Mouse (Mus musculus) gastrocnemius, postnatal 4 days (tissue): ENCODE results near the gene Mypn. TPM values are rescaled to one million over a fixed set of nuclear protein-coding genes. Genes with fewer than 3 reads are reported as not detected.

Experiments
- DNase-seq, 2 experiments: peaks; one replicate each; pipeline ENCODE4 v3.0.0; 2021 to 2022; ENCODE audit warnings: low spot score in 2 of 2, mixed read lengths in 2 of 2
- total RNA-seq, 2 experiments: library from RNA; stranded (reverse); gene quantifications; 2 replicates each; pipeline ENCODE4 v1.2.3; 2021

Gene Mypn
- total RNA-seq, 2 experiments from 2014 or later, result 208 to 218 TPM

DNA sequence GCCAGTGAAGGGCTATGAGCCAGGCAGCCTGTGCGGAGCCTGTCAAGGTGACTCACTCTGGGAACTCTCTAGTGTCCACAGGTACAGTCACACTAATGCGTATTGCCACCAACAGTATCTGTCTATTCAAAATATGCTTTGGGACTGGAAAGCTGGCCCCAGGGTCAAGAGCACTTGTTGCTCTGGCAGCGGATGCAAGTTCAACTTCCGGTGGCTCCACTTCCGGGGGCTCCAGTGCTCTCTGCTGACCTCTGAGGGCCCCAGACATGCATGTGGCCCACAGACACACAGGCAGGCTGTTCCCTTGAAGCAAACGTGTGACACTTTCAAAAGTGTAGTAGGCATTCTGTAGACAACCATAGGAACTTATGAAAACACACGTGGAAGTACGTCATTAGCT lies 2.2 kb downstream of the Mypn start:
- DNase-seq, result no peak

DNA sequence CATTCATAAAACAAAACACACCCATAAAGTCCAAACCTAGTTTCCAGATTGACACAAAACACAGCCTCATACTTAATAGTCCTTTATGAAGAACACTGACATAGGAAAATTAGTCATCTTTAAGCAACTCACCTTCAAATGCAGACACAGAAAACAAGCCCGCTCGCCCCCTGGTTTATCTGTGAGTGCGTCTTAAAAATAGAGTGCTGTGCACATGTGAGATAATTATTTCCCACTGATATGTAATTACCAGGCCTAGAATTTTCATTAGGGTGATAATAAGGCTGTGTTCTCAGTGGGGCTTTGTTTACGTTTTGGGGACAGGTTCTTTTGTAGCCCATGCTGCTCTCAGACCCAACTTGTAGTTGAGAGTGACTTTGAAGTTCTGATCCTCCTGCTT lies 4.7 kb downstream of the Mypn start:
- DNase-seq, result no peak

DNA sequence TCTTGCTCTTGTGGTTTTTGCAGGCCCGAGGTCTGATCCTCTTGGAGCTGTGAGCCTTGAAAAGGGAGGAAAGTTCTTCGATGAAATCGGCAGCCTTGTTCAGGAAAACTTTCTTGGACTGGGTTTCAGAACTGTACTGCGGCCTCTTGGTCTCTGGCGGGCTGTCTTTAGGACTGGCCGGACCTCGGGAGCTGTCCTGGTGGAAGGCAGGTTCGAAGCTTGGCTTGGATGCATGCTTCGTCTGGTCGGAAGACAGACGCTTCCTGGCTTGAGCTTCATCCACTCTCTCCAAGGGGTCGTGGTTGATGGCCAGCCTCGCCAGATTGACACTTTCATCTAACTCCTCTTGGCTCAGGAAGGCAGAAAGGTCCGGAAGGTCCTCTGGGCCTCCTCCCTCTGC lies 11.0 kb downstream of the Mypn start:
- DNase-seq, result no peak

GRCm38 (mm10) chr10:63192276-63192675 lies 11.5 kb downstream of the Mypn start:
- no peak for DNase-seq

DNA sequence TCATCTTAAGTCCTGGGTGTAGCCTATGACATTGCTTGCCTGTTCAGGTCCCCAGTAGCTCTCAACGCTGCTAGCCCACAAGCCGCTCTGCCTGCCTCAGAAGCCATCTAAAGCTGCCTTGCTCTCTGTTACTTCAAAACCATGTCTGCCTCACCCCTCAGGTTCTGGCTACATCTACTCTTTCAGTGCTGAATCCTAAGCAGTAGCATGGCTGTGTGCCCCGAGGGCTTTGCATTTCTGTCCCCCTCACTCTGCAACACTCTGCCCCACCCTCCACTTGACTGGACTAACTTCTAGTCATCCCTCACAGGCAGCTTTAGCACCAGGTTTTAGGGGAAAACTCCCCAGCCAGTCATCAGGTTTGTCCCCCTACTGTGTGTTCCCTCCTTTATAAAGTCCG lies 19.3 kb downstream of the Mypn start:
- DNase-seq, result no peak

DNA sequence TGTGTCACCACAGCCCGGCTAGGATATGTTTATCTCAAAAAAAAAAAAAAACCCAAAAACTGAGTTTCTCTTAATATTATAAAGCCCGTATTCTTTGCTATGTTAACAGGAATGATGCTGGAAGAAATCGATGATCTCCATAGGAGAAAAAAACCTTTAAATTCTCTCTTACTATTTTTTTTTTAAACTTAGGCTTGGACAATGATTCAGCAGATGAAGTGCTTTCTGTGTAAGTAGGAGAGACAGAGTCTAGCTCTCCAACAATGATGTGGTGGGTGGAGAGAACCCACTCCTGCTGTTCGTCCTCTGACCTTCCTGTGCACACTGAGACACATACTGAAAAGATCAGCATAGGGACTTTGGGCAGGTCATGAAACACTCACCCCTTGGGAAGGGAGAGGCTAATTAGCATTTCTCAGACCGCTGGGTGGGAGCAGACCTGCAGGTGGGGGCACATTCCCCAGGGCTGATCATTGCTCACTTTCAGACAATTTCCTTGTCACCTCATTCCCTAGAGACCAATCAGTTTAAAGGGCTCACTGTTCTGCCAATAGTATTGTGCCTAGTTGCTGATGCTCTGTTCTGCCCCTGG lies 21.5 kb downstream of the Mypn start:
- DNase-seq, result no peak

DNA sequence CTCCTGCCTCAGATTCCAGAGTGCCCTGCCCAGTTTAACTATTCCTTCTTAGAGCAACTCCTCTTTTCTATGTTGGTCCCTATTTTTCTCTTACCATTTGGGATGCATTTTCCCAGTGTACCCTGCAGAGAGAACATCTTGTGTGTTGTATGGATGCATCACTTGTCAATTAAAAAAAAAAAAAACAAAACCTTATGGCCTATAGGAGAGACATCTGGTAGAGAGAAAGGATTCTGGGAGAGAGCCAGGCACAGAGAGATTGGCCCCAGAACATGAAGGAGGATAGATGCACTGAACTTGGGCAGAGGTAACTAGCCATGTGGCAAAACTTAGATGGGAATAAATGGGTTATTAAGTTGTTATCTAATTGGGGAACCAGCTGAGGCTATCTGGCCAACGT lies 22.6 kb downstream of the Mypn start:
- DNase-seq, result no peak

DNA sequence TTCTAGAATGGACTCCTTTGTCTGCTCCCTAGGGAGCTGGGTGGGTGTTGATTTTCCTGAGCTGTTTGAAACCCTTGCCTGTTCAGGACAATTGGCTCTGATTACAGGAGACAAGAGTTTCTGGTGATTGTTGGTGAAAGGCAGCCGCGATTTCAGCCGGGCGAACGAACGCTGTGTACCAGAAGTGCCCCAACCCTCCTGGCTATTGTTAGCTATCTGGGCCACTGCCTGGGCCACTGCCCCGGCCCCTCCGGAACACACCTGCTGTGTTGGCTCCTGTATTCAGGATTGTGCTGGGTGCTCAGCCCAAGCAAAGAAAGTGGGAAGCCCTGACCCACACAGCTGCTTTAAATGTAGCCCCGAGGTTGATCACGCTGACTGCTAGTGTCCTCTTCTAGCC lies 24.2 kb downstream of the Mypn start:
- no peak for DNase-seq

DNA sequence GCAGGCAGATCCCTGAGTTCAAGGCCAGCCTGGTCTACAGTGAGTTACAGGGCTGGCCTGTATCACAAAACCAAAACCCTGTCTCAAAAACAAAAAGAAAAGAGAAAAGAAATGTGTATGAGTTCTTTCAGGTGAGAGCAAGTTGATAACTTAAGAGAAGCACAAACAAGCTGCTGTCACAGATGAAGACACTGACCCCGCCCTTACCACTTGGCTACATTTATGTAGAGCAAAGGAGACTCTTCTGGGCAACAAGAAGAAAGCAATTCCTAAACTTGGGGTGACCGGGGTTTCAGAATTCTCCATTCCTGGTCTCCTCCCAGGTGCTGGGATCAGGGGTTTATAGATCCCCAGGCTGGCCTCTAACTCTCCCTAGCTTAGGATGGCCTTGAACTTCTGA lies 25.4 kb downstream of the Mypn start:
- DNase-seq, result no peak

GRCm38 (mm10) chr10:63177286-63178140 lies 26.2 kb downstream of the Mypn start:
- DNase-seq, result no peak

- DNase-seq, result no peak
These were observed 27.3 kb downstream of the Mypn start for GRCm38 (mm10) chr10:63176471-63176931.

DNA sequence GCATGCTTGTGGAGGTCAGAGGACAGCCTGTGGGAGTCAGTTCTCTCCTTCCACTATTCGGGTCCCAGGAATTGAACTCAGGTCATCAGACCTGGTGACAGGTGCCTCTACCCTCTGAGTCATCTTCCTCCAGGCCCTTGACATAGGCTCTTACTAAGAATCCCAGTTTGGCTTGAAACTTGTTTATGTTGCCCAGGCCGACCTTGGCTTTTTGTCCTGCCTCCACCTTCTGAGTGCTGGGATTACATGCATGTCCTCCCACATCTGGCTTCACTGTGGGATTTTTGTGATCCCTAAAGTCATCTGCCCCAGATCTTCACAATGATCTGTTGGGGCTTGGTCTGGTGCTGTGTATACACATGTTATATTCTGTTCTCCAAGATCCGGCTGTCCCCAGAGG lies 31.7 kb downstream of the Mypn start:
- DNase-seq, result no peak

- DNase-seq, result no peak
These were observed 34.2 kb downstream of the Mypn start for GRCm38 (mm10) chr10:63169503-63169902.

- no peak for DNase-seq
These were observed 35.6 kb downstream of the Mypn start for GRCm38 (mm10) chr10:63168124-63168523.

GRCm38 (mm10) chr10:63167241-63167995 lies 36.3 kb downstream of the Mypn start:
- no peak for DNase-seq

- no peak for DNase-seq
These were observed 37.9 kb downstream of the Mypn start for GRCm38 (mm10) chr10:63165752-63166412.

DNA sequence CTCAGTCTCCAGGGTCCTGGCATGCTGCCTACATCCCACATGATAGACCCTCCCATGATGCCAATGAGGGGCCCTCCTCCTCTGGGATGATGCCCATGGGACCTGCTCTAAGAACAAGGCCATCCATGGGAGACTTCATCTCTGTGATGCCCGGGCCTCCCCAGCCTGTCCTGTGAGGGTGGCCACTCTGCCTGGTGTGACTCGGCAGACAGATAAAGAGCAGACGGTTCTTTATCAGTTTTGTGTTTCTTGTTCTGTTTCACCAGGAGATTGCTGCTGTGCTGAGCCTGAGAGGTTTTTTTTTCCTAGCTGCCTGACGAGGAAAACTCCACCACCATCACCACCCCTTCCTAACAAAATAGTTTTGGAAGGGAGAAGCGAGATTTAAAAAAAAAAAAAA lies 42.5 kb downstream of the Mypn start:
- no peak for DNase-seq

GRCm38 (mm10) chr10:63160671-63161070 lies 43.1 kb downstream of the Mypn start:
- DNase-seq, result no peak

- no peak for DNase-seq
These were observed 45.6 kb downstream of the Mypn start for GRCm38 (mm10) chr10:63158191-63158590.

GRCm38 (mm10) chr10:63157491-63157890 lies 46.3 kb downstream of the Mypn start:
- DNase-seq, result no peak

GRCm38 (mm10) chr10:63156919-63157318 lies 46.8 kb downstream of the Mypn start:
- peak in 1 of 2 experiments; percentile 29 for DNase-seq
